ENCODE assay signal across 18 mouse cellular contexts in genomic region chr4:31197852-31198251, GRCm38 (mm10).
"Had no signal": no experiment of that assay in that cellular context is flagged by ENCODE, and none has a peak within 500 bp of the region (broad histone marks: within the 10 kb centered on the region; RNA-seq: fewer than 3 reads in every experiment).

No protein-coding gene starts in this region.

- H3K4me2 ChIP-seq: lung, embryonic 15.5 days; midbrain, embryonic 11.5 days; midbrain, embryonic 13.5 days; midbrain, embryonic 15.5 days; neural tube, embryonic 12.5 days; stomach, embryonic 15.5 days had no signal

- H3K36me3 ChIP-seq: lung, embryonic 15.5 days; midbrain, embryonic 13.5 days; midbrain, embryonic 15.5 days; neural tube, embryonic 12.5 days; stomach, embryonic 15.5 days had no signal

- H3K27ac ChIP-seq: lung, embryonic 15.5 days; macrophage; midbrain, embryonic 13.5 days; midbrain, embryonic 15.5 days; neural tube, embryonic 12.5 days; stomach, embryonic 15.5 days; stomach, postnatal 0 days had no signal

- H3K4me3 ChIP-seq: lung, embryonic 15.5 days; megakaryocyte, embryonic 14.5 days; midbrain, embryonic 13.5 days; midbrain, embryonic 15.5 days; neural tube, embryonic 12.5 days; stomach, embryonic 15.5 days had no signal

- ATAC-seq: liver, postnatal 0 days; lung, postnatal 0 days; midbrain, embryonic 13.5 days; midbrain, embryonic 15.5 days had no signal

- H3K9ac ChIP-seq: liver, postnatal 0 days; lung, embryonic 15.5 days; midbrain, embryonic 13.5 days; midbrain, embryonic 15.5 days; neural tube, embryonic 12.5 days; stomach, embryonic 15.5 days had no signal

- H3K27me3 ChIP-seq: lung, embryonic 15.5 days; megakaryocyte, embryonic 14.5 days; midbrain, embryonic 13.5 days; midbrain, embryonic 15.5 days; neural tube, embryonic 12.5 days; stomach, embryonic 15.5 days had no signal

- H3K4me1 ChIP-seq: lung, embryonic 15.5 days; megakaryocyte, embryonic 14.5 days; midbrain, embryonic 13.5 days; midbrain, embryonic 15.5 days; neural tube, embryonic 12.5 days; stomach, embryonic 15.5 days had no signal

- H3K9me3 ChIP-seq: lung, embryonic 15.5 days; megakaryocyte, embryonic 14.5 days; midbrain, embryonic 13.5 days; midbrain, embryonic 15.5 days; neural tube, embryonic 12.5 days; stomach, embryonic 15.5 days had no signal

- DNase-seq: liver, postnatal 0 days; lung, adult 2 months; lung, postnatal 14 days; lung, postnatal 36 days; right cerebral cortex, postnatal 14 days; thymus, adult 18-20 months; thymus, postnatal 14 days; thymus, postnatal 4 days had no signal
